ENCODE assay signal across 8 mouse cellular contexts in the genomic region with DNA sequence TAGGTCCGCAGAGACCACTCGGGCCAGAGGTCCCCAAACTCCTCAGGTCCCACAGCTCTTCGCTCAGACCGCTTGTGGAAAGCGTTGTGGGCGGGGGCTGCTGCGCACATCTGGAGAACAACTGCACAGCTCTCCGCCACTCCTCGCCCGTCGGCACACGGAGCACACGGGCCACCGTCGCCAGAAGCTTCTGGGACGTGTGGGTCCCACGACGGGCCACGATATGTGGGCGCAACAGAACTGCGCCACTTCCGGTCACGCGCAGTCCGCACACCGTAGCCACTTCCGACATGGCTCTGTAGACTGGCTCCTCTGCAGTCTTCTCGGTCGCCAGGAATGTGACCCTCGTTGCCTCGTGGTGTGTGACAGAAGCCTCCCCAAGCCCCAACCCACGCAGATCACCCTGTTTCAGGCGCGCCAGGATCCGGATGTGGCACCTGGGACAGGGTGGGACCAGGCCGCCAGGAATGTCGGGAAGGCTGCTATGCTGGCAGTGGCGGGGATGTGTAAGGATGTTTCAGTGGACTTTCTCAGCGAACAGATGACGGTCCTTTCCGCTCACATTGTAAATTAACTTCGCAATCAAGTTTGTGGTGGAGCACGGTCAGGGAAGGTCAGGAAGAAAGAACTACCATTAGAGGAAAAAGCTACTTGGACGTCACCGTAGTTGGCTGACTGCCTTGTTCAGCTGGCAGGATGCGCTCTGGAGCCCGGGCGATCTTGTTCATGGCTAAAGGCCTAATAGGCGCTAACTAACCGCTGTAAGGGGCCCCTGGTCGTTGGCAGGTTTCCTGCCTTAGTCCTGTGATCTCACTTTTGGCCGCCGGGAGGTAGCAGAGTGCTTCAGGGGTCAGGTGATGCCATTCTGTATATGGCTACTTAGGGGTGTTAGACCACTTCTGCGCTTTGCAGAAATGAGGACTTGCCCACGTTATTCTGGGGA. TPM values are rescaled to one million over a fixed set of nuclear protein-coding genes. Genes with fewer than 3 reads are reported as not detected.
A peak's percentile ranks its signal among the peaks of the same experiment; 100 is the strongest.
DNase-seq lines count a peak whose midpoint lies in the region; ATAC-seq and TF ChIP-seq lines count a peak whose summit lies in the region.

No protein-coding gene starts in this region.

- H3K27ac ChIP-seq in heart, embryonic 12.5 days (ENCODE audit: poor library complexity, severe bottlenecking), result peak overlapping the region; percentile 97
- peak overlapping the region; percentile 96 for H3K27ac ChIP-seq in kidney, postnatal 0 days
- peak overlapping the region; percentile 95 for H3K27ac ChIP-seq in liver, embryonic 13.5 days
- peak overlapping the region; percentile 95 for H3K27ac ChIP-seq in stomach, embryonic 14.5 days (ENCODE audit: low read length)

- TF ChIP-seq CTCF in kidney, postnatal 0 days (IDR thresholded peaks at IDR 0.05; ENCODE audit: low read depth), result peak; percentile 72

- H3K9me3 ChIP-seq in heart, embryonic 12.5 days (replicated peaks), result no peaks in the 10 kb centered on the region
- H3K9me3 ChIP-seq in kidney, postnatal 0 days (replicated peaks; ENCODE audit: low read length), result no peaks in the 10 kb centered on the region
- no peaks in the 10 kb centered on the region for H3K9me3 ChIP-seq in liver, embryonic 13.5 days (replicated peaks)
- no peaks in the 10 kb centered on the region for H3K9me3 ChIP-seq in stomach, embryonic 14.5 days (ENCODE audit: control insufficient read depth, low read depth, low read length)

- H3K4me3 ChIP-seq in heart, embryonic 12.5 days, result peak overlapping the region; percentile 68
- H3K4me3 ChIP-seq in kidney, postnatal 0 days (replicated peaks; ENCODE audit: low read depth, low read length), result peak overlapping the region; percentile 51
- peak overlapping the region; percentile 81 for H3K4me3 ChIP-seq in liver, embryonic 13.5 days (replicated peaks)
- H3K4me3 ChIP-seq in stomach, embryonic 14.5 days (ENCODE audit: low read depth, low read length), result peak overlapping the region; percentile 66

- peak overlapping the region; percentile 88 for H3K4me2 ChIP-seq in heart, embryonic 12.5 days
- peak overlapping the region; percentile 69 for H3K4me2 ChIP-seq in kidney, postnatal 0 days (ENCODE audit: low read length)
- H3K4me2 ChIP-seq in liver, embryonic 13.5 days, result peak overlapping the region; percentile 97
- H3K4me2 ChIP-seq in stomach, embryonic 14.5 days (replicated peaks; ENCODE audit: low read depth, low read length), result peak overlapping the region; percentile 92

- DNase-seq in CD4-positive, CD25-positive, alpha-beta regulatory T cell, adult 2 months (ENCODE audit: low read depth, low spot score), result peak; percentile 90
- peak; percentile 84 for DNase-seq in brain, embryonic 18.5 days (ENCODE audit: low read depth, low spot score)
- peak; percentile 92 for DNase-seq in kidney, postnatal 0 days (ENCODE audit: low spot score)
- peak; percentile 73 for DNase-seq in liver, embryonic 13.5 days
- DNase-seq in natural killer cell, adult 2 months (ENCODE audit: low spot score in 2 of 2), result peak; percentile 85 to 90

- H3K36me3 ChIP-seq in heart, embryonic 12.5 days, result peaks cover 25% of the 10 kb centered on the region
- H3K36me3 ChIP-seq in kidney, postnatal 0 days (ENCODE audit: insufficient read depth, low read length), result peaks cover 20% of the 10 kb centered on the region; the same call in 1 of the 2 replicates
- peaks cover 29% of the 10 kb centered on the region for H3K36me3 ChIP-seq in liver, embryonic 13.5 days
- peaks cover 29% of the 10 kb centered on the region for H3K36me3 ChIP-seq in stomach, embryonic 14.5 days (ENCODE audit: control insufficient read depth, insufficient read depth, low read length)

- H3K9ac ChIP-seq in heart, embryonic 12.5 days, result peak overlapping the region; percentile 84
- peak overlapping the region; percentile 69 for H3K9ac ChIP-seq in kidney, postnatal 0 days (ENCODE audit: low read depth, low read length)
- H3K9ac ChIP-seq in liver, embryonic 13.5 days, result peak overlapping the region; percentile 87
- peak overlapping the region; percentile 65 for H3K9ac ChIP-seq in stomach, embryonic 14.5 days (replicated peaks; ENCODE audit: low read depth, low read length)

- peak; percentile 82 for ATAC-seq in erythroid progenitor cell, adult 5-6 weeks (replicated peaks; ENCODE audit: low FRiP score, poor library complexity, severe bottlenecking)
- ATAC-seq in heart, embryonic 12.5 days (ENCODE audit: insufficient number of reproducible peaks, low FRiP score), result peak; percentile 85
- ATAC-seq in kidney, postnatal 0 days (replicated peaks; ENCODE audit: low FRiP score, low read depth), result peak; percentile 88
- peak; percentile 80 for ATAC-seq in liver, embryonic 13.5 days (ENCODE audit: low read depth)
- ATAC-seq in stomach, embryonic 14.5 days (ENCODE audit: insufficient number of reproducible peaks, insufficient read depth, low FRiP score, low read depth), result peak; percentile 85

- H3K27me3 ChIP-seq in heart, embryonic 12.5 days (replicated peaks), result no peaks in the 10 kb centered on the region
- H3K27me3 ChIP-seq in kidney, postnatal 0 days (ENCODE audit: insufficient read depth, low read length), result no peaks in the 10 kb centered on the region
- H3K27me3 ChIP-seq in liver, embryonic 13.5 days, result no peaks in the 10 kb centered on the region
- H3K27me3 ChIP-seq in stomach, embryonic 14.5 days (ENCODE audit: control insufficient read depth, insufficient read depth, low read length), result no peaks in the 10 kb centered on the region

- H3K4me1 ChIP-seq in heart, embryonic 12.5 days (replicated peaks), result peaks cover 42% of the 10 kb centered on the region
- peaks cover 5% of the 10 kb centered on the region for H3K4me1 ChIP-seq in kidney, postnatal 0 days (replicated peaks; ENCODE audit: insufficient read depth, low read length)
- H3K4me1 ChIP-seq in liver, embryonic 13.5 days (replicated peaks), result peaks cover 56% of the 10 kb centered on the region
- peaks cover 6% of the 10 kb centered on the region; the same call in 1 of the 2 replicates for H3K4me1 ChIP-seq in stomach, embryonic 14.5 days (ENCODE audit: control insufficient read depth, insufficient read depth, low read length)

- under 1% methylated on average over 55 of the region's 55 CpGs for WGBS in heart, embryonic 12.5 days
- WGBS in kidney, postnatal 0 days, result 1% methylated on average over 55 of the region's 55 CpGs
- under 1% methylated on average over 55 of the region's 55 CpGs for WGBS in liver, embryonic 13.5 days (ENCODE audit: insufficient replicate concordance)
- under 1% methylated on average over 55 of the region's 55 CpGs for WGBS in stomach, embryonic 14.5 days

RNA-seq across cellular contexts. Expression of gene Lrsam1, which starts 5.5 kb away (rescaled TPM):
- 3.8 TPM in 1 of 2 replicates, not detected in the other for total RNA-seq in erythroid progenitor cell, adult 5-6 weeks (2015; ENCODE audit: low replicate concordance)
- total RNA-seq in erythroid progenitor cell, adult 5-6 weeks (2017; ENCODE audit: low replicate concordance), result 0.30 and 1.0 TPM in 2 replicates
- 11.1 and 11.8 TPM in 2 replicates for polyA plus RNA-seq in heart, embryonic 12.5 days (2016; fragmentation: Nextera tagmentation; extraction: Ambion mirVana)
- polyA plus RNA-seq in kidney, postnatal 0 days (2015; fragmentation: Nextera tagmentation; extraction: Ambion mirVana), result 8.6 and 9.0 TPM in 2 replicates
- polyA plus RNA-seq in liver, embryonic 13.5 days (2015; fragmentation: Nextera tagmentation; extraction: Ambion mirVana), result 2.0 and 3.0 TPM in 2 replicates
- polyA plus RNA-seq in stomach, embryonic 14.5 days (2014; fragmentation: Nextera tagmentation; extraction: Ambion mirVana), result 7.8 and 8.8 TPM in 2 replicates

RNA-seq across cellular contexts. Expression of gene Rpl12, which starts 5.6 kb away (rescaled TPM):
- 414 and 420 TPM in 2 replicates for total RNA-seq in erythroid progenitor cell, adult 5-6 weeks (2015; ENCODE audit: low replicate concordance)
- 266 and 285 TPM in 2 replicates for total RNA-seq in erythroid progenitor cell, adult 5-6 weeks (2017; ENCODE audit: low replicate concordance)
- polyA plus RNA-seq in heart, embryonic 12.5 days (2016; fragmentation: Nextera tagmentation; extraction: Ambion mirVana), result 99.8 and 114 TPM in 2 replicates
- polyA plus RNA-seq in kidney, postnatal 0 days (2015; fragmentation: Nextera tagmentation; extraction: Ambion mirVana), result 173 and 195 TPM in 2 replicates
- 141 and 148 TPM in 2 replicates for polyA plus RNA-seq in liver, embryonic 13.5 days (2015; fragmentation: Nextera tagmentation; extraction: Ambion mirVana)
- 232 and 269 TPM in 2 replicates for polyA plus RNA-seq in stomach, embryonic 14.5 days (2014; fragmentation: Nextera tagmentation; extraction: Ambion mirVana)

RNA-seq across cellular contexts. Expression of gene Slc2a8, which starts 14.9 kb away (rescaled TPM):
- 1.3 and 2.2 TPM in 2 replicates for total RNA-seq in erythroid progenitor cell, adult 5-6 weeks (2015; ENCODE audit: low replicate concordance)
- total RNA-seq in erythroid progenitor cell, adult 5-6 weeks (2017; ENCODE audit: low replicate concordance), result 1.0 and 2.0 TPM in 2 replicates
- 19.7 and 20.0 TPM in 2 replicates for polyA plus RNA-seq in heart, embryonic 12.5 days (2016; fragmentation: Nextera tagmentation; extraction: Ambion mirVana)
- 36.8 and 37.1 TPM in 2 replicates for polyA plus RNA-seq in kidney, postnatal 0 days (2015; fragmentation: Nextera tagmentation; extraction: Ambion mirVana)
- polyA plus RNA-seq in liver, embryonic 13.5 days (2015; fragmentation: Nextera tagmentation; extraction: Ambion mirVana), result 9.0 and 9.9 TPM in 2 replicates
- 12.1 and 14.0 TPM in 2 replicates for polyA plus RNA-seq in stomach, embryonic 14.5 days (2014; fragmentation: Nextera tagmentation; extraction: Ambion mirVana)

Comparison
In these comparisons a context has a peak if more than half of its experiments do, and no peak if none do; other contexts are left out.
1. Peak in every context shown above with its lines: DNase-seq, ATAC-seq, H3K4me3 ChIP-seq and H3K27ac ChIP-seq.